Mouse (Mus musculus) liver, adult 2 months (tissue): Measurements from ENCODE around the gene Gigyf1.

ENCODE experiments used
- CTCF ChIP-seq: fragments of 200-500 bp; IDR thresholded peaks from 2 replicates; pipeline ENCODE4 v1.5.1; 2011; ENCODE audit warnings: low read depth, low read length, control low read depth
- POLR2A ChIP-seq: fragments of 200-500 bp; IDR thresholded peaks from 2 replicates; pipeline ENCODE4 v1.6.1; 2011; ENCODE audit warnings: low read length, control low read depth; ENCODE audit not compliant: insufficient read depth; ENCODE audit errors: extremely low read depth

- TF ChIP-seq CTCF = no peak
- TF ChIP-seq POLR2A = no peak
Observed at GRCm38 (mm10) chr5:137487616-137488015, 30.7 kb upstream of the Gigyf1 start.
